Mouse (Mus musculus) midbrain, embryonic 14.5 days (tissue): Measurements from ENCODE around the gene Alx1. TPM values are rescaled to one million over a fixed set of nuclear protein-coding genes. Genes with fewer than 3 reads are reported as not detected.
A peak's percentile ranks its signal among the peaks of the same experiment; 100 is the strongest.

Source experiments
- ATAC-seq: fragments of 200-750 bp; cut with Nextera tagmentation; 2 replicates; pipeline ENCODE4 v1.8.0; 2017; ENCODE audit warnings: moderate number of reproducible peaks, moderate library complexity; ENCODE audit not compliant: low FRiP score, low TSS enrichment
- DNase-seq: peaks from one replicate; pipeline ENCODE4 v3.0.0-alpha.2; 2015
- H3K27ac ChIP-seq: fragments of 300-500 bp; sonication (generic); replicated peaks from 2 replicates; pipeline ENCODE4 v1.5.1; 2014; ENCODE audit warnings: mild to moderate bottlenecking, low read depth, low read length, moderate library complexity
- H3K27me3 ChIP-seq: fragments of 300-500 bp; sonication (generic); 2 replicates; pipeline ENCODE4 v1.6.1; 2014; ENCODE audit warnings: low read length, control low read depth, mixed read lengths; ENCODE audit not compliant: control insufficient read depth, insufficient read depth
- H3K36me3 ChIP-seq: fragments of 300-500 bp; sonication (generic); 2 replicates; pipeline ENCODE4 v1.6.1; 2014; ENCODE audit warnings: low read length, control low read depth; ENCODE audit not compliant: control insufficient read depth, insufficient read depth
- H3K4me1 ChIP-seq: fragments of 300-500 bp; sonication (generic); 2 replicates; pipeline ENCODE4 v1.6.1; 2014; ENCODE audit warnings: mild to moderate bottlenecking, antibody characterized with exemption, low read length, control low read depth; ENCODE audit not compliant: control insufficient read depth, insufficient read depth
- H3K4me2 ChIP-seq: fragments of 300-500 bp; sonication (generic); 2 replicates; pipeline ENCODE4 v1.6.1; 2014; ENCODE audit warnings: mild to moderate bottlenecking, low read length, moderate library complexity
- H3K4me3 ChIP-seq: fragments of 300-500 bp; sonication (generic); replicated peaks from 2 replicates; pipeline ENCODE4 v1.5.1; 2014; ENCODE audit warnings: low read depth, low read length
- H3K9ac ChIP-seq: fragments of 300-500 bp; sonication (generic); replicated peaks from 2 replicates; pipeline ENCODE4 v1.6.1; 2014; ENCODE audit warnings: mild to moderate bottlenecking, low read length, moderate library complexity
- H3K9me3 ChIP-seq: fragments of 300-500 bp; sonication (generic); 2 replicates; pipeline ENCODE4 v1.6.1; 2016; ENCODE audit warnings: low read length, control low read depth, mixed read lengths; ENCODE audit not compliant: control insufficient read depth
- WGBS: fragments of 180-500 bp; shearing (Covaris S2); extraction: QIAGEN DNeasy Blood & Tissue Kit; methylation state at CpG from one replicate; pipeline ENCODE4 v1.1.7; 2014; 5-methylcytosine and 5-hydroxymethylcytosine counted together
- polyA plus RNA-seq: library from polyadenylated mRNA; unstranded; fragments of >200 nt; fragmentation: Nextera tagmentation; extraction: Ambion mirVana; gene quantifications from 2 replicates; pipeline ENCODE4 v1.2.1, GENCODE M21; 2014

Alx1 gene
- polyA plus RNA-seq = not detected in 2 replicates

DNA sequence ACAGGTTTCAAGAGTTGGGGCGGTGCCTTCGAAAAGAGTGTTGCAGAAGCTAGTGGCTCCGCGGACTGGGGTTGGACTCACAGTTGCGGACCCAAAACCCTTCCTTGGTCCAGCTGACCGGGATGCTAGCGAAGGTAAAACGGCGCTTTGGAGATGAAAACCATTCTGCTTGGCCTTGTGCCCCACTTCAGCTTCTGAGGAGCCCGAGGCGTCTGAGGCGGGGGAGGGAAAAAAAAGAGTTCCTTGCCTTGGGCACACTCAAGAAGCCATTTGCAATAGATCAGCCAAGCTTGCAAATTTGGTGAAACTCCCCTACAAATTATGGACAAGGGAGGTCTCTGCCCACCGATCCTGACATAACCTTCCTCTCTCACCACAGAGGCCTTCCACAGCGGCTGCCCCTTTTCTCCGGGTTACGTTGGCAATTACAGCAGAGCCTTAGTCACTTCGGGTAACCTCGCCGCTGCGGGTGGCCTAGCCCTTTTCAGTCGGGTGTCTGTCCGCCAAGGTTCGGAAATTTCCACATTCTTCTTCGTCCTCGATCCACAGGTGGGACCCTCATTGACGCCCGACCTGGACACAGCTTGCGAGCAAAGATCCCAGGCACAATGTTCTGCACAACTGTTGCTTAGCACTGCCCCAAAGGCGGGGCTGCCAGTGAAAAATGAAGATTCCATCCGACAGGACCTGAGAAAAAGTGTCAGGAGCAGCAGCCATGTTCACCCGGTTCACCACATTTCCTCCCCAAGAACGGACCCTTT, at the start of gene Alx1:
Gene Alx1, minus strand, starts transcription at position 486 of the 761 bp plus-strand sequence.
- peaks cover 78% of the 10 kb centered on the region for H3K27me3 ChIP-seq
- H3K4me2 ChIP-seq = no peak within 1 kb of the TSS
- no peaks in the 10 kb centered on the region for H3K36me3 ChIP-seq
- DNase-seq = peak; percentile 41
- H3K27ac ChIP-seq = no peak within 1 kb of the TSS
- H3K9me3 ChIP-seq = no peaks in the 10 kb centered on the region
- peaks cover 4% of the 10 kb centered on the region; the same call in 1 of the 2 replicates for H3K4me1 ChIP-seq
- ATAC-seq = no peak
- H3K4me3 ChIP-seq = no peak within 1 kb of the TSS
- 1% methylated on average over 32 of the region's 32 CpGs for WGBS
- no peak within 1 kb of the TSS for H3K9ac ChIP-seq

DNA sequence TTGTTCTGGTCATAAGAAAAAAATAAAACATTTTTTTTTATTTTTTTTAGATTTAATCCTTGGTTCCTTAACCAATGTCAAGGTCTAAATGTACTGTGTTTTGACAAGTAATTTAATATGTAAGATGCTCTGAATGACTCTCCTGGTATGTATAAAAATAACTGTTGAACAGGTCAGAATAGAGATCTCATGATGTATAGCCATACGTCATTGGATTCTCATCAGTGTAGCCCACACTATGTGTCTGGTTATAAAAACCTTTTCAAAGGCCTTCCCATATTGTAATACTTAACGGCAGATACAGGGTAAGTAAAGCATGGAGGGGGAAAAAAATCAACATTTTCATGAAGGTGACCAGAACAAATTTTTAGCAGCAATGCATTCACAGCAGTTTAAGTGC, 19.6 kb upstream of the Alx1 start:
- no peak for DNase-seq
- Histone ChIP-seq H3K4me3 (no peak overlapping the region), H3K27ac (no peak overlapping the region), H3K9ac (no peak overlapping the region), H3K36me3 (no peaks in the 10 kb centered on the region), H3K4me1 (no peaks in the 10 kb centered on the region), H3K27me3 (no peaks in the 10 kb centered on the region), H3K9me3 (no peaks in the 10 kb centered on the region), H3K4me2 (no peak overlapping the region)
- 91% methylated on average over 2 of the region's 2 CpGs for WGBS
- no peak for ATAC-seq

DNA sequence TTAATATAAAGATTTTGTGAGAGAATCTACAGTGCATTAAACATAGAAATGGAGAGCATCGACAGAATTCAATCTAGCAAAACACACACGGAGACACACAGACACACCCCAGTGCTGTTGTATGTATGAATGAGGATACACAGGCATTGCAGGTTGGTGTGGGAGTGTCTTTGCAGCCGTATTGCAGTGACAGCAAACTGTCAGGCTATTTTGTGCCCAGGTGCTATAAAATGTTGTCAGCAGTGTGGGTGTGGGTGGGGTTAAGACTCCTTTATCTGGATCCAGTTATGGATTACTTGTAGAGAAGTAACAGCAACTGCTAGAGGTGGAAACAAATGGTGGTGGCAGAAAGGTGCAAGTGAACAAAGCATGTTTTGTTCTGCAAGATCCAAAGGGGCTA, 16.6 kb upstream of the Alx1 start:
- Histone ChIP-seq H3K9ac (no peak overlapping the region), H3K4me1 (no peaks in the 10 kb centered on the region), H3K4me3 (no peak overlapping the region), H3K4me2 (no peak overlapping the region), H3K27me3 (no peaks in the 10 kb centered on the region), H3K27ac (no peak overlapping the region), H3K9me3 (no peaks in the 10 kb centered on the region), H3K36me3 (no peaks in the 10 kb centered on the region)
- DNase-seq (no peak), ATAC-seq (no peak)
- 80% methylated on average over 3 of the region's 3 CpGs for WGBS

DNA sequence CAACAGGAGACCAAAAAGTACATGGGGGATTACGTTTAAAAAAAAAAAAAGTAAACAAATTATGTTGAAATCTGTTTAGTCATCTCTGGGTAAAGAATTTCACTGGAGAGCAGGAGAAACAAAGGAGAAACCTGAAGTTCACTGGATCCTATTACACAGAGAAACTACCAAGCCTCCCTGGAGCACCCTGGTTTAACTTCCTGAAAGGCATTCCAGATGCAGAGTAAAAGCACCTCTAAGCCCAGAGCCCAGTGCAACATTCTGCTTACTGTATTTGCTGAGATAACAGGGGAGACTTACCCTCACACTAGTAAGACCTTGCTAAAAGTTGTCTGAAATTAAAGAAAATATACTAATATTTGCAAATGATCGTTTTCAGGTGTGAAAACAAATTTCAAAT, 15.0 kb upstream of the Alx1 start:
- H3K4me2 ChIP-seq = no peak overlapping the region
- H3K4me1 ChIP-seq = no peaks in the 10 kb centered on the region
- ATAC-seq = no peak
- no peak overlapping the region for H3K27ac ChIP-seq
- no peaks in the 10 kb centered on the region for H3K9me3 ChIP-seq
- no peaks in the 10 kb centered on the region for H3K27me3 ChIP-seq
- no peak overlapping the region for H3K9ac ChIP-seq
- no peaks in the 10 kb centered on the region for H3K36me3 ChIP-seq
- H3K4me3 ChIP-seq = no peak overlapping the region
- WGBS = 67% methylated on average over 2 of the region's 2 CpGs
- DNase-seq = no peak

DNA sequence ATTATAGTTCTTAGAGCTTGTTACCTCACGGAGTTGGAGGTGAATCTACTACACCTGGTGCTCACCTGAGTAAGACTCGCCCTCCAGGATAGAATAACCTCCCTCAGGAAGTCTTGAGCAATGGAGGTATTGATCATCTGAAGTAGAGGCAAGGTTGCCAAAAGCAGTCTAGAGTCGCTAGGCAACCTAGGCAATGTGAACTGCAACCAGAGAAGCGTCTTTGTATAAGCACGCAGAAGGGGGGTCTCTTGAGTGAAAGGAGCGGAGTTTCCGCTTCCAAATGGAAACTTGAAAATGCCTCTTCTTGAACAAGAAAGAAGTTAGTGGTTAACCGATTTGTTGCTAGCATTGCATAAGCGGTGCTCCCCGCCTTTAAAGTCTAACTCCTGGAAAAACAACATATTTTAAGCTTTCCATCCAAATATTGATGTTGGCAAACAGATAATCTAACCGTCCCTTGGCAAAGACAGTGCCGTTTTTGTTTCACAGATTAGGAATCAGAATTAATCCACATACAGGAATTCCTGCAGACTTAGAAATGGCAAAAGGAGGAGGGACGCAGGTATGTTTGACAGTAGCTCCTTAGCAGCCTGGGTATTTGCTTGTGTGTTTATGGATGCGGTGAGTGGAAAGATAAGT, 5.1 kb upstream of the Alx1 start:
- H3K36me3 ChIP-seq = no peaks in the 10 kb centered on the region
- no peaks in the 10 kb centered on the region for H3K4me1 ChIP-seq
- no peak overlapping the region for H3K4me2 ChIP-seq
- H3K27ac ChIP-seq = no peak overlapping the region
- peaks cover 55% of the 10 kb centered on the region for H3K27me3 ChIP-seq
- no peak overlapping the region for H3K4me3 ChIP-seq
- H3K9ac ChIP-seq = no peak overlapping the region
- no peak for ATAC-seq
- DNase-seq = peak; percentile 15
- WGBS = under 1% methylated on average over 14 of the region's 14 CpGs
- no peaks in the 10 kb centered on the region for H3K9me3 ChIP-seq

DNA sequence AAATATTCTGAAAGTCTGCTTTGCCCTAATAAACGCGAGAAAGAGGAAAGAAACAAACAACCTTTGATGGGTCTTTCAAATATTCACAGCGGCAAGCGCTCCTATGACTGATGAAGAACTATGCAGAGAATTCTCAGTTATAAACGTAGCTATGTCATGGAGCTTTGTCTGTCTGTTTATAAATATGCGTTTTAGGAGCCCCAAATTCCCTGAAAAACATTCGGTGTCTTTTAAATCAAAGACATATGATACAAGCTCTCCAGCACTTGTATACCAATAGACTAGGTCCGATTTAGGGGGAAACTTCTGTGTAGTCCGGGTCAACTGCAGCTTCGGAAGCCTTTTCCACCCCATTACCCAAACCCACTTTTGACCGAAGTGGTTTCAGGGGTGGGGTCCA, 916 bp upstream of the Alx1 start:
- no peak for ATAC-seq
- Histone ChIP-seq H3K4me1 (peaks cover 4% of the 10 kb centered on the region; the same call in 1 of the 2 replicates), H3K27ac (no peak overlapping the region), H3K9me3 (no peaks in the 10 kb centered on the region), H3K9ac (no peak overlapping the region), H3K36me3 (no peaks in the 10 kb centered on the region), H3K4me2 (no peak overlapping the region), H3K27me3 (peaks cover 79% of the 10 kb centered on the region), H3K4me3 (no peak overlapping the region)
- 2% methylated on average over 11 of the region's 11 CpGs for WGBS
- peak; percentile 18 for DNase-seq

DNA sequence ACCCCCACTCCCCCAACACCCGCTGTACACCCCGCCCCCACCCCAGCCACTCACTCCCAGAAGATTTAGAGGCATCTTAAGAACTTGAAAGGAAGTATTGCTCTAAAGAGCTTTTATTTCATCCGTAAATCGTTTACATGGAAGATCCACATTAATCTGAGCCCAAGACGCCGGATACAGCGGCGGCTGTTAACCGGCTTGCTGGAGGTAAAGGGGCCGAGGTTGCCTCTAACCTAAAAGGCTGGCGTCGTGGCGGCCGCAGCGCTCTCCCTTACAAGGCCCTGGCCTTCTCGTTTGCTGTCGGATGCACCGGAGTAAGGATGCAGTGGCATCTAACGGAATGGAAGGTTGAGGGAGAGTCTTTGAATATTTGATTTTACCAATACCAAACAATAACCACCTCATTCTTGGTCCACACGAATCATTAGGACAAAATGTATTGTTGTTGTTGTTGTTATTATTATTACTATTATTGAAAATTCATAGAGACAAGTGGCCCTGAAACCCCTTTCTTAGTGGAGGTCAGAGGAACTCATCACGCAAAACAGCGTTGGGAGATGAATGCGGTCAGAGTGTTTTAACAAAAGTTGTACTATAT, 784 bp downstream of the Alx1 start:
- Histone ChIP-seq H3K27ac (no peak overlapping the region), H3K9me3 (no peaks in the 10 kb centered on the region), H3K4me1 (peaks cover 4% of the 10 kb centered on the region; the same call in 1 of the 2 replicates), H3K4me2 (no peak overlapping the region), H3K4me3 (no peak overlapping the region), H3K27me3 (peaks cover 72% of the 10 kb centered on the region), H3K9ac (no peak overlapping the region), H3K36me3 (no peaks in the 10 kb centered on the region)
- DNase-seq (peak; percentile 56), ATAC-seq (no peak)
- WGBS = under 1% methylated on average over 23 of the region's 23 CpGs

DNA sequence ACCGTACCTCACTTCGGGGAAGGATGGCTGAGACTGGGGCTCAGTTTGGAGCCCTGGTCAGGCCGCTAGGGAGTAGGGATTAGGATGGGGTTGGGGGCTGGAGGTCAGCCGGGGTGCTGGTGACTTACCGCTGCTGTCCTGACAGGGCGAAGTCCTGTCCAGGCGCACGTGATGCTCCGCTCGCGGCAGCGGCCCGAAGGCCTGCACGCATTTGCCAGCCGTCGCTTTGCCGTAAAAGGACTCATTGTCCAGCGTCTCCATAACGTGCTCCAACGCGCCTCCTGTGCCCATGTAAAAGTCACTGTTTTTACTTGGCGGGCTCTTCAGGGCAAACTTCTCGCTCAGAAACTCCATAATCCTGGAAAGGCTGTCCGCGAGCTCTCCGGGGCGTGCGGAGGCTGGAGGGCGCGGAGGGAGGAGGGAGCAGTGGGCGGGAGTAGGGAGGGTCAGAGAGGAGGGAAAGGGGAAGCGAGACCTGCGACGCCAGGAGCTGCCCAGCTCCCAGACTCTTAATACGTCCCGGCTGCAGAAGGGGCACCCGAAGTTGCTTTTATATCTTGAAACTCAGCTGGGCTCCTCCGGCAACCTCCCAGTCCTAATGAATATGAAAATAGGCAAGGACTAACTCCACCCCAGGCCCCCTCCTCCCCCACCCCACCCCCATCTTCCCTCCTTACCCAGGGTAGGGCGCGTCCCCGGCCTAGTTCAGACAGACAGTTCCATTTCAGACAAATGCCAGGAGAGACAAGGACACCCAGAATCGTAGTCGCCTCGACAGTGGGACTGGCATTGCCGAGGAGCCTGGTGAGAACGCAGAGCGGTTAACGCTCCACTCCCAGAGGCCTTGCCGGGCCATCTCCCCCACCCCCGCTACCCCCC, 1.5 kb downstream of the Alx1 start:
- WGBS = under 1% methylated on average over 48 of the region's 50 CpGs
- H3K36me3 ChIP-seq = no peaks in the 10 kb centered on the region
- H3K27me3 ChIP-seq = peaks cover 75% of the 10 kb centered on the region
- no peaks in the 10 kb centered on the region for H3K9me3 ChIP-seq
- H3K27ac ChIP-seq = no peak overlapping the region
- H3K4me3 ChIP-seq = peak overlapping the region; percentile 31
- DNase-seq (peak; percentile 52), ATAC-seq (peak; percentile 46)
- H3K9ac ChIP-seq = no peak overlapping the region
- H3K4me2 ChIP-seq = peak overlapping the region; percentile 46
- H3K4me1 ChIP-seq = peaks cover 4% of the 10 kb centered on the region; the same call in 1 of the 2 replicates
